Mouse (Mus musculus) heart, adult 2 months (tissue): Measurements from ENCODE around the gene Arf3. TPM values are rescaled to one million over a fixed set of nuclear protein-coding genes. Genes with fewer than 3 reads are reported as not detected.

Experiments used
- DNase-seq, 2 experiments: peaks; one replicate each; pipeline ENCODE4 v3.0.0; 2021
- H3K27ac ChIP-seq: fragments of 200-600 bp; 2 replicates; pipeline ENCODE4 v1.8.1; 2022
- H3K27me3 ChIP-seq: fragments of 200-500 bp; 2 replicates; pipeline ENCODE4 v1.6.1; 2012; ENCODE audit warnings: mild to moderate bottlenecking, low read length, inconsistent platforms, mixed read lengths; ENCODE audit not compliant: control insufficient read depth, insufficient read depth
- H3K36me3 ChIP-seq: fragments of 200-500 bp; 2 replicates; pipeline ENCODE4 v1.6.1; 2012; ENCODE audit warnings: low read length, inconsistent platforms; ENCODE audit not compliant: control insufficient read depth, insufficient read depth
- H3K4me1 ChIP-seq: fragments of 200-500 bp; 2 replicates; pipeline ENCODE4 v1.6.1; 2011; ENCODE audit warnings: low read length; ENCODE audit not compliant: control insufficient read depth, insufficient read depth
- H3K4me3 ChIP-seq: fragments of 200-600 bp; 2 replicates; pipeline ENCODE4 v1.8.1; 2022
- H3K79me2 ChIP-seq: fragments of 200-500 bp; replicated peaks from 2 replicates; pipeline ENCODE4 v1.6.1; 2012; ENCODE audit warnings: mild to moderate bottlenecking, inconsistent platforms, low read length, moderate library complexity, mixed read lengths; ENCODE audit not compliant: control insufficient read depth, insufficient read depth
- H3K9ac ChIP-seq: fragments of 200-500 bp; 2 replicates; pipeline ENCODE4 v1.6.1; 2012; ENCODE audit warnings: low read depth, mild to moderate bottlenecking, control low read depth, inconsistent platforms, low read length, mixed read lengths
- CTCF ChIP-seq: fragments of 200-600 bp; IDR thresholded peaks from 2 replicates; pipeline ENCODE4 v1.8.1; 2022; ENCODE audit warnings: antibody characterized with exemption, mild to moderate bottlenecking, moderate library complexity
- EP300 ChIP-seq: fragments of 200-500 bp; IDR thresholded peaks from 2 replicates; pipeline ENCODE4 v1.6.1; 2011; ENCODE audit warnings: low read depth, low read length, control low read depth; ENCODE audit not compliant: insufficient read depth
- POLR2A ChIP-seq: fragments of 200-500 bp; IDR thresholded peaks from 2 replicates; pipeline ENCODE4 v1.6.1; 2011; ENCODE audit warnings: mild to moderate bottlenecking, low read depth, low read length, control low read depth; ENCODE audit not compliant: insufficient read depth
- WGBS: fragments of 180-500 bp; shearing (Covaris S2); methylation state at CpG from one replicate; pipeline ENCODE4 v1.1.7; 2018; 5-methylcytosine and 5-hydroxymethylcytosine counted together
- intact Hi-C: fragments of 180-260 bp; cut with DNase I; formaldehyde crosslinking; loops from one replicate; pipeline ENCODE4 v1.15.1; 2025
- polyA plus RNA-seq: library from polyadenylated mRNA; depleted of rRNA; stranded (reverse); fragments of >200 nt; gene quantifications from 2 replicates; pipeline ENCODE4 v1.2.3, GENCODE M21; 2012; rRNA removed
- total RNA-seq, 2 experiments: library from RNA; stranded (reverse); gene quantifications; 2 replicates each; pipeline ENCODE4 v1.2.3; 2021

Gene Arf3
- total and polyA plus RNA-seq, 3 experiments, result 18.9 to 30.6 (median 20.0) TPM

GRCm38 (mm10) chr15:98692171-98692715 is 70.8 kb downstream of the Arf3 start:
- 10% methylated on average over 11 of the region's 11 CpGs for WGBS
- intact Hi-C loops, result no loop called here
- H3K79me2 ChIP-seq, result no peaks in the 10 kb centered on the region
- H3K36me3 ChIP-seq, result no peaks in the 10 kb centered on the region
- peaks cover 11% of the 10 kb centered on the region for H3K4me1 ChIP-seq
- TF ChIP-seq CTCF (no peak), EP300 (peak; percentile 65; the same call in 1 of the 2 replicates), POLR2A (no peak)
- no peaks in the 10 kb centered on the region for H3K27me3 ChIP-seq
- no peak overlapping the region for H3K9ac ChIP-seq
- peak; percentile 53 to 62 for DNase-seq
- H3K27ac ChIP-seq, result peak overlapping the region; percentile 69
- H3K4me3 ChIP-seq, result no peak overlapping the region

GRCm38 (mm10) chr15:98691486-98692147 is 71.4 kb downstream of the Arf3 start:
- no peaks in the 10 kb centered on the region for H3K79me2 ChIP-seq
- no peak overlapping the region for H3K9ac ChIP-seq
- intact Hi-C loops, result no loop called here
- DNase-seq, result no peak
- no peak overlapping the region for H3K4me3 ChIP-seq
- peak overlapping the region; percentile 69 for H3K27ac ChIP-seq
- H3K27me3 ChIP-seq, result no peaks in the 10 kb centered on the region
- H3K4me1 ChIP-seq, result peaks cover 11% of the 10 kb centered on the region
- TF ChIP-seq CTCF, result no peak
- TF ChIP-seq EP300, result no peak
- no peak for TF ChIP-seq POLR2A
- WGBS, result 56% methylated on average over 7 of the region's 7 CpGs
- no peaks in the 10 kb centered on the region for H3K36me3 ChIP-seq

- no peaks in the 10 kb centered on the region for H3K79me2 ChIP-seq
- WGBS, result 79% methylated on average over 2 of the region's 2 CpGs
- peaks cover 6% of the 10 kb centered on the region for H3K4me1 ChIP-seq
- intact Hi-C loops, result no loop called here
- H3K27me3 ChIP-seq, result no peaks in the 10 kb centered on the region
- no peak overlapping the region for H3K9ac ChIP-seq
- no peaks in the 10 kb centered on the region for H3K36me3 ChIP-seq
- no peak for DNase-seq
- H3K27ac ChIP-seq, result no peak overlapping the region
- TF ChIP-seq POLR2A, result no peak
- TF ChIP-seq CTCF, result no peak
- no peak for TF ChIP-seq EP300
- H3K4me3 ChIP-seq, result no peak overlapping the region
These were observed 73.3 kb downstream of the Arf3 start for GRCm38 (mm10) chr15:98689682-98690081.

Other genes starting within 250 kb of the Arf3 start
- gene Kansl2, start 228.9 kb downstream of the Arf3 start, total RNA-seq, result 10 to 100 TPM; 74.5 to 86.0 TPM
- gene Kansl2, start 228.9 kb downstream of the Arf3 start, polyA plus RNA-seq, result 37.0 and 50.2 TPM in 2 replicates
- gene Ccnt1, start 192.3 kb downstream of the Arf3 start, total RNA-seq, result 10 to 100 TPM; 26.8 to 27.6 TPM
- 9.3 and 15.4 TPM in 2 replicates for gene Ccnt1, start 192.3 kb downstream of the Arf3 start, polyA plus RNA-seq
- 1 to 10 TPM; 1.6 to 2.1 TPM for gene 4930415O20Rik, start 192.2 kb downstream of the Arf3 start, total RNA-seq
- gene 4930415O20Rik, start 192.2 kb downstream of the Arf3 start, polyA plus RNA-seq, result not detected in 2 replicates
- gene Adcy6, start 153.1 kb downstream of the Arf3 start, total RNA-seq, result 100 to 1,000 TPM; 153 to 220 TPM
- gene Adcy6, start 153.1 kb downstream of the Arf3 start, polyA plus RNA-seq, result 136 and 211 TPM in 2 replicates
- gene Cacnb3, start 132.4 kb downstream of the Arf3 start, total RNA-seq, result 1 to 10 TPM; 2.6 to 2.7 TPM
- gene Cacnb3, start 132.4 kb downstream of the Arf3 start, polyA plus RNA-seq, result 6.5 and 7.7 TPM in 2 replicates
- 10 to 100 TPM; 47.9 to 55.4 TPM for gene Ddx23, start 100.3 kb downstream of the Arf3 start, total RNA-seq
- gene Ddx23, start 100.3 kb downstream of the Arf3 start, polyA plus RNA-seq, result 18.9 and 30.7 TPM in 2 replicates
- gene Rnd1, start 85.8 kb downstream of the Arf3 start, total RNA-seq, result 1 to 10 TPM; 1.1 to 1.3 TPM
- gene Rnd1, start 85.8 kb downstream of the Arf3 start, polyA plus RNA-seq, result 2.6 and 3.3 TPM in 2 replicates
- gene Ccdc65, start 55.0 kb downstream of the Arf3 start, total RNA-seq, result under 1 TPM; 0.11 to 0.16 TPM
- 0.15 and 0.37 TPM in 2 replicates for gene Ccdc65, start 55.0 kb downstream of the Arf3 start, polyA plus RNA-seq
- gene Fkbp11, start 35.0 kb downstream of the Arf3 start, total RNA-seq, result 1 to 10 TPM; 5.1 to 5.8 TPM
- 3.2 and 4.8 TPM in 2 replicates for gene Fkbp11, start 35.0 kb downstream of the Arf3 start, polyA plus RNA-seq
- under 1 TPM; 0.20 to 0.29 TPM for gene Wnt10b, start 14.9 kb upstream of the Arf3 start, total RNA-seq
- gene Wnt10b, start 14.9 kb upstream of the Arf3 start, polyA plus RNA-seq, result 0.23 and 0.70 TPM in 2 replicates
- not detected for gene Wnt1, start 26.6 kb upstream of the Arf3 start, total RNA-seq
- gene Wnt1, start 26.6 kb upstream of the Arf3 start, polyA plus RNA-seq, result not detected in 2 replicates
- gene Ddn, start 46.3 kb upstream of the Arf3 start, total RNA-seq, result under 1 TPM; 0.45 to 0.50 TPM
- gene Ddn, start 46.3 kb upstream of the Arf3 start, polyA plus RNA-seq, result 0.12 and 0.23 TPM in 2 replicates
- gene Prkag1, start 68.3 kb upstream of the Arf3 start, total RNA-seq, result 100 to 1,000 TPM; 104 to 114 TPM
- gene Prkag1, start 68.3 kb upstream of the Arf3 start, polyA plus RNA-seq, result 95.7 and 200 TPM in 2 replicates
- 10 to 100 TPM; 51.3 to 56.5 TPM for gene Kmt2d, start 108.0 kb upstream of the Arf3 start, total RNA-seq
- 17.1 and 17.7 TPM in 2 replicates for gene Kmt2d, start 108.0 kb upstream of the Arf3 start, polyA plus RNA-seq
- gene Rhebl1, start 131.3 kb upstream of the Arf3 start, total RNA-seq, result 1 to 10 TPM; 1.6 to 2.3 TPM
- gene Rhebl1, start 131.3 kb upstream of the Arf3 start, polyA plus RNA-seq, result 3.7 and 4.4 TPM in 2 replicates
- 1 to 10 TPM in 1 of 2 experiments, under 1 TPM in 1; 0.73 to 1.5 TPM for gene Dhh, start 135.3 kb upstream of the Arf3 start, total RNA-seq
- 0.94 and 1.8 TPM in 2 replicates for gene Dhh, start 135.3 kb upstream of the Arf3 start, polyA plus RNA-seq
- gene Lmbr1l, start 155.0 kb upstream of the Arf3 start, total RNA-seq, result 10 to 100 TPM in 1 of 2 experiments, 1 to 10 TPM in 1; 7.1 to 11.1 TPM
- gene Lmbr1l, start 155.0 kb upstream of the Arf3 start, polyA plus RNA-seq, result 23.2 and 25.0 TPM in 2 replicates
- gene Tuba1b, start 171.4 kb upstream of the Arf3 start, total RNA-seq, result 100 to 1,000 TPM; 129 to 144 TPM
- gene Tuba1b, start 171.4 kb upstream of the Arf3 start, polyA plus RNA-seq, result 534 and 728 TPM in 2 replicates
- gene Gm49450, start 190.3 kb upstream of the Arf3 start, total RNA-seq, result not detected
- gene Gm49450, start 190.3 kb upstream of the Arf3 start, polyA plus RNA-seq, result 26.2 TPM in 1 of 2 replicates, not detected in the other
- gene Tuba1a, start 190.5 kb upstream of the Arf3 start, total RNA-seq, result 10 to 100 TPM; 57.0 to 85.0 TPM
- 165 and 235 TPM in 2 replicates for gene Tuba1a, start 190.5 kb upstream of the Arf3 start, polyA plus RNA-seq